Mouse (Mus musculus) gastrocnemius, postnatal 14 days (tissue): Measurements from ENCODE around the gene Plekhm2. TPM values are rescaled to one million over a fixed set of nuclear protein-coding genes. Genes with fewer than 3 reads are reported as not detected.

Source experiments
- DNase-seq: peaks from one replicate; pipeline ENCODE4 v3.0.0; 2021; ENCODE audit warnings: mixed read lengths
- intact Hi-C: fragments of 180-260 bp; cut with DNase I; formaldehyde crosslinking; loops from one replicate; pipeline ENCODE4 v1.15.1; 2025; ENCODE audit warnings: low total_unique reads
- long read RNA-seq, 2 experiments: library from polyadenylated mRNA; stranded (forward); transcript quantifications; one replicate each; pipeline ENCODE4 v2.0.0; 2021
- total RNA-seq, 2 experiments: library from RNA; stranded (reverse); gene quantifications; 2 replicates each; pipeline ENCODE4 v1.2.3; 2021

Plekhm2 gene
- total RNA-seq: 10 to 100 TPM; 22.2 to 27.7 TPM
- long read RNA-seq, experiment 1, full-length matches to known transcripts: 7 of 20 reads
- long read RNA-seq, experiment 1, partial matches to known transcripts: 9 of 20 reads
- long read RNA-seq, experiment 1, other reads (novel, unspliced or antisense): 4 of 20 reads
- long read RNA-seq, experiment 2, full-length matches to known transcripts: 19 of 26 reads
- long read RNA-seq, experiment 2, partial matches to known transcripts: 3 of 26 reads
- long read RNA-seq, experiment 2, other reads (novel, unspliced or antisense): 4 of 26 reads

DNA sequence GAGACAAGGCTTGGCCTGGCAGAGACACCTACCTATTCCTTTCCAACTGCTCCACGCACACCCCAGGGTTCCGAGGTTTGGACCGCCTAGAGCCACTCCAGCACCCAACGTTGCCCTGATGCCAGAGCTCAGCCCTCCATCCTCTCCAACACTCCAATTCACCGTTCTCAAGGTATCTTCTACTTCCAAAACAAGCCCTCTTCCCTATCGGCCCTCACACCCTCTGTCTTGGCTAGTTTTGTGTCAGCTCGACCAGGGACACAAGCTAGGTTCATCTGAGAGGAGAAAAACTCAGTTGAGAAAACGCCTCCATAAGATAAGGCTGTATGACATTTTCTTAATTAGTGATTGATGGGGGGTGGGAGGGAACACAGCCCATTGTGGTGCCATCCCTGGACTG lies at the start of gene Plekhm2:
Plekhm2 (minus strand) TSS at position 101 of the 400 bp plus-strand sequence.
- no peak for DNase-seq
- intact Hi-C loops: no loop called here

DNA sequence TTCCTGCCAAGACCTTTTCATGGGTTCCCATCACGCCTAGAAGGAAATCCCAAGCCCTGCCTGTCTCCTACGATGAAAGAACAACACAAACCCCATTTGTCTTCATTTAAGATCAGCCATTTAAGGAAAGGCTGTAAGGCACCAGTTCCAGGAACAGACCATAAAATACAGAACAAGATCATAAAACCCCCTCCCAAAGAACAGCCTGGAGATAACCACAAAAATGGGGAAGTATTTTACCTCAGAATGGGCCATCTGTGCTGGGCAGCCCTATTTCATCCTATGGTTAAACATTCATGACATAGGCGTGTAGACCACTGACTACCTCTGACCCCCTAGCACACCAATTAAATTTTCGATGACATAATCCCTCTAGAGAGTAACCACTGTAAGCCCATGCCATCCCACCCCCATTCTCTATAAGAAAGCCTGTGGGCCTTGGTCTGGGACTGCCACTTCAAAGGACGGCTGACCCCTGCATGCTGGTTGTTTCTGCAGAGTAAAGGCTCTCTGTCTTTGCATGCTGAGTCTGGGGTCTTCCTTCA lies 49.0 kb upstream of the Plekhm2 start:
- intact Hi-C loops: no loop called here

DNA sequence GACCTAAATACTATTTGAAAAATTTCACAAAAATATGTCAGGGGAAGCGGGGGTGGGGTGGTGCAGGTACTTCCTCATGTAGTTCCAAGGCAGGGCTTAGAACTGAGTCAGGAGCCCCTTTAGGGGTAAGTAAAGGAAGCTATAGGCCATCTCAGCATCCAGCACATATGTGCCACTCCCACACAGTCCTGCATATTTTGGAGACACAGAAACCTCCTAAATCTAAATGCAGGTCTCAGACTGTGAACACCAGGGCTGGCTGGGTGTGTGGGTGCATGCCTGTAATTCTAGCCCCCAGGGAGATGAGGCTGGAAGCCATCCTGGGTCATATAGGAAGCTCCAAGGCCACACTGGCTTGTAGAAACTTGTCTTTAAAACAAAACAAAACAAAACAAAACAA lies 46.6 kb upstream of the Plekhm2 start:
- intact Hi-C loops: no loop called here
- no peak for DNase-seq

More for the DNA sequence above, 49.0 kb upstream of the Plekhm2 start:
- no peak for DNase-seq

DNA sequence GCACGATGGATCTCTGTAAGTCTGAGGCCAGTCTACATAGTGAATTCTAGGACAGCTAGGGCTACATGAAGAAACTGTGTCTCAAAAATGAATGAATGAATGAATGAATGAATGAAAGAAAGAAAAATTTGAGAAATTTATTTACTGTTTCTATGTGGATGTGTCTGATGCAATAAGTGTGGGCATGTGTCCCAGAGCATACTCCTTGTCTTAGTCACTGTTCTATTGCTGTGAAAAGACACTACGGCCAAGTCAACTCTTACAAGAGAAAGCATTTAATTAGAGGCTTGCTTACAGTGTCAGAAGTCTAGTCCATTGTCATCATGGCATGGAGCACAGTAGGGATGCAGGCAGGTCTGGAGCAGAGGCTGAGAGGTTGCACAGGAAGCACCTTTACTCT lies 44.3 kb upstream of the Plekhm2 start:
- intact Hi-C loops: no loop called here

DNA sequence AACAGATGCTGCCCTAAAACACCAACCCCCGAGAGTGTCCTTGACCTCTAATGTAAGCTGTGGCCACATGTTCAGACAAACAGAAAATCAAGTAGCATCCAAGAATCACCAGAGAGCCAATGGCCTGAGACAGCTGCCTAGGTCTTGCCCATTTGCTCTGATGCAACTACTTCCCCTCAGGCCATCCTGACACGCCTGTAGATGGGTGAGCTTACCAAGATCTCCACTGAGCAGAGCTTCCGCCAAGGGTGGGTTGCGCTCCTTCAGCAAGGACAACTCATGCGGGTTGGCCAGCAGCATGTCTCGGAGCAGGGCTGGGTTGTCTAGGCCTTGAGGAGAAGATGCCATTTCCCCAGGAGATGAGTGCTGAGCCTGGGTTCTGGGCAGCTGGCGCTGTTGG lies 43.3 kb upstream of the Plekhm2 start:
- intact Hi-C loops: no loop called here
- DNase-seq: no peak

More for the DNA sequence above, 44.3 kb upstream of the Plekhm2 start:
- DNase-seq: no peak

DNA sequence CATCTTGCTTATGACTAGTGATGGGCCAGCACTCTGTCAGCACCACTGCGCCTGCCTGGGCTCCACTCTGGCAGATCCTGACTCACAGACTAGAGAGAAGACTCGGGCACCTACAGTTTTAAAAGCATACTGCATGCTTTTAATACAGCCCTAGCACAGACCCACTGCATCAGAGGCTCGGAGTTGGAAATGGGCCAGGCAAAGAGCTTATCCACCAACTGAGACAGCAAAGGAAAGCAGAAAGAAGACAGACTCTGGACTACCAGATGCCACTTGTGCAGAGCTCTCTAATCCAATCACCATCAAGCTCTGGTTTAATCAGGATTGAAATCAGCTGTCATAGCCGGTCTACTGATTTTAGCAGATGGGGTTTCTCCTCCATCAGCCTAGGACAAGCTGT lies 40.6 kb upstream of the Plekhm2 start:
- intact Hi-C loops: no loop called here
- no peak for DNase-seq

DNA sequence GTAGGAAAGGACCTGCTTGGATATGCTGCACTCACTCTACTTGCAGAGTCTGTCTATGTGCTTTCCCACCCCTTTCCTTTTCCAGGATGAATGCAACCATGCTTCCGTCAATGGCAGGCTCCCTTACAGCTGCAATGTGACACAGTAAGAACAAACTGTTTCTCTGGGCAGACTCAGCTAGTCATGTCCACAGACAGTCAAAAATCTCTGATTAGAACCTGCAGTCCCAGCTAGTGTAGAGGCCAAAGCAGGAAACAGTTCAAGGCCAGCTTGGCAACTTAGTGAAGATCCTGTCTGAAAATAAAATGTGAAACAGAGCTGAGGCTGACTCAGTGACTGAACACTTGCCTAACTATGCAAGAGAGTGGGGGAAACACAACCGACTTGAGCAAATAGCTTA lies 39.9 kb upstream of the Plekhm2 start:
- DNase-seq: no peak
- intact Hi-C loops: no loop called here

DNA sequence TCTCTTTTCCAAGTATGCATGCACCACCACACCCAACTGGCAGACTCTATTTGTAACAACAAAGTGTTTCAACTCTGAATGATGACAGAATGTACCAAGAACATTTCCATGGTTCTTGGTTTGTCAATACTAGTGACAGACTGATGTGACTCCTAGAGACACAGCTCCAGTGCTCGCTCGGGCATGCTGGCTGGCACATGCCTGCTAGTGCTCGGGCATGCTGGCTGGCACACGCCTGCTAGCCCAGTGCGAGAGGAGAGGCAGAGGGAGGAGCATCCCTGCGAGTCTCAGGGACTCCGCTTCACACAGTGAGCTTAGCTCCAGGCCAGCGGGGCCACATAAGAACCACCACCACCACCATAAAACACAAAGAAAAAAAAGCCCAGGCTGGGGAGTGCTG lies 30.0 kb upstream of the Plekhm2 start:
- DNase-seq: no peak
- intact Hi-C loops: no loop called here

DNA sequence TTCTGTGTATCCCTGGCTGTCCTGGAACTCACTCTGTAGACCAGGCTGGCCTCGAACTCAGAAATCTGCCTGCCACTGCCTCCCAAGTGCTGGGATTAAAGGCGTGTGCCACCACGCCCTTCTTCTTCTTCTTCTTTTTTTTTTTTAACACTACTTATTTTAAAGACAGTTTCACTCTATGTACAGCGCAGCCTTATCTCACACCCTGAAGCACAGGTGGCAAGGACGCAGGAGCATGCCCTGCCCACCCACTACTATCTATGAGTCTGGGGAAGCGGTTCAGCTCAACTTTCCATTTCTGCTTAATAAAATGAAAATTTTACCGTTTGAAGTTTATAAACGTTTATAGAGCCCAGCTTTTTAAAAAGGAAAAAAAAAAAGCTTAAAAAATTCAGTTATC lies 23.8 kb upstream of the Plekhm2 start:
- DNase-seq: no peak
- intact Hi-C loops: no loop called here

DNA sequence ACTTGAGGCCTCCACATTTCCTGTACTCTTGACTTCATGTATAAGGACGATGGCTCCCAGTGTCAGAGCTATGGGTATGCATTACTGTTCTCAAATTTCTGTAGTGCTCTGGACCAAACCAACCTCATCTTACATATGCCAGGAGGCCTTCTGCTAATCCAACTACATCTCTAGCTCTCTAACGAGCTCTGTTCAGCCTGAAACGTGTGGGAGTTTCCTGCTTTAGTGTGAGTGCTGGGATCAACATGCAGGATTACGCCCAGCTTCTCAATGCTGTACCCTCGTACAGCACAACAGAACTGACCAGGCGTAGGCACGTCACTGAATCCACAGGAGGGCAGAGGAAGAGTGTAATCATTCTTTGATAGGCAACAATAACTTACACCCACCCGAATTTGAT lies 21.8 kb upstream of the Plekhm2 start:
- intact Hi-C loops: no loop called here
- no peak for DNase-seq

DNA sequence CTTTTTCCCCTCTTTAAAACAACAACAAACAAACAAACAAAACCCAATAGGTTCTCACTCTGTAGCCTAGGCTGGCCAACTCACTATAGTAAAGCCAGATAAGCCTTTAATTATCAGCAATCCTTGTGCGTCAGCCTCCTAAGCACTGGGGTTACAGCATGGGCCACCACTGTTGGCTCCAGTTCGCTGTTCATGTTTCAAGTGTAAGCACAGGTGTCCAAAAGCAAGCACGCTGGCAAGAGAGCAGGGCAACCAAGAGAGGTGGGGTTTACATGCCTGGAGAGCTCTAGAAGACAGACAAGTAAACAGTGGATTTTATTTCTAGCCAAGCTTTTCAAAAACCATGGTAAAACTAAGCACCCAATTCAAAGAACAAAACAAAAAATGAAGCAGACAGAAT lies 21.4 kb upstream of the Plekhm2 start:
- DNase-seq: no peak
- intact Hi-C loops: no loop called here

DNA sequence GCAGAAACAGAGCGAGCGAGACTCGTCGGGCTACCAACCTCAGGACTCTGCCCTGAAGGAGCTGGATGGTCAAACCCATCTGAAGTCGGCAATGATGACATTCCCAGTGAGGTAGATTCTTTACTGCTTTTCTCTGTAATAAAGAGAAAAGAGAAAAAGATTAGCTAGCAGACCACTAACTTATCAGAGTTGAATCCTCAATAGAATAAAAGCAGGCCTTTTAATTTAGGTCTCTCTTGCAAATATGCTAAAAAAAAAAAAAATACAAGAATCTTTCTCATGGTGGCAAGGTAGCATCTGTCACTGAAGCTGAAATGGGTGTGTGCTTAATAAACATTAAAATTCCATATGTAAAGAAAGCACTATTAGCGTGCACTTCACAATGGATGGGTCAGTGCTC lies 20.8 kb upstream of the Plekhm2 start, which contains the start of gene Rsc1a1:
Rsc1a1 (minus strand) TSS at position 101 of the 400 bp plus-strand sequence.
- intact Hi-C loops: no loop called here
- no peak for DNase-seq

DNA sequence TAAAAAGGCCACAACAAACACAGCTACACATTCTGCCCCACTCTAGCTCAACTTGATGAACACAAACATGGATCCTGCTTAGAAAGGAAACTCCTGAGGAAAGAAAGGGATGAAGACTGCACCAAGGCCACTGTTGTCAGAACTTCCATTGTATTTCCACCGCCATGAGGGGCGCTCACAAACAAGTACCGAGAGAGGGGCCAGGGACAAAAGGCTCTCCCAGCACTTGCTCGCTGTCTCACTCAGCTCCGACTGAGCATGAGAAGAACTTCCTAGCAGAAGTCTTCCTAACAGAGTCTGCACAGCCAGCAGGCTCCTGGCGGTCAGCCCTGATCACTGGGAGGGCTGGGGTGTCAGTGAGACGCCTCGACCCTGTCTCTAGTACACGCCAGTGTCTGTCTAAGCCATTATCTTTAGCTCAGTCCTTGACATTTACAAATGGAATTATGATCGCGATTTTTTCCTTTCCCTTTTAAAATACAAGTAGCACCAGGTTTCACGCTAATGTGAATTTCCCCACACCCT lies 18.1 kb upstream of the Plekhm2 start:
- intact Hi-C loops: no loop called here
- DNase-seq: no peak

DNA sequence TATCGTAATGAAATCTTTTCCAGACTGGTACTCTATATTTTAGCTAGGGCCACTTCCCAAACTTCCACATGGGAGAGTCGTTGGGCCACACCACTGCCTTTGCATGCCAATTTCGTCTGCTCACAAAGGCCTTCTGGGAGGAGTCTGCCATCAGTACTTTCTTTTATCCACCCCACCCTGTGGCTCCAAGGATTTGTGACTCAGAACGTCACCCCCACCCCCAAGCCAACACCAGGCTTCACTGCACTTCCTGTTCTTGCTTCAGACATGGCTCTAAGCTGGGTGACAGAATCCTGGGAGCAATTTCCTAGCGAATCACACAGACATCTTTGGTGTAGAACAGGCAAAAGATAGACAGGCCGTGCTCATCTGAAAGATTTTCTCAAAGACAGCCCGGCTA lies 17.1 kb upstream of the Plekhm2 start:
- DNase-seq: peak; percentile 53
- intact Hi-C loops: no loop called here

DNA sequence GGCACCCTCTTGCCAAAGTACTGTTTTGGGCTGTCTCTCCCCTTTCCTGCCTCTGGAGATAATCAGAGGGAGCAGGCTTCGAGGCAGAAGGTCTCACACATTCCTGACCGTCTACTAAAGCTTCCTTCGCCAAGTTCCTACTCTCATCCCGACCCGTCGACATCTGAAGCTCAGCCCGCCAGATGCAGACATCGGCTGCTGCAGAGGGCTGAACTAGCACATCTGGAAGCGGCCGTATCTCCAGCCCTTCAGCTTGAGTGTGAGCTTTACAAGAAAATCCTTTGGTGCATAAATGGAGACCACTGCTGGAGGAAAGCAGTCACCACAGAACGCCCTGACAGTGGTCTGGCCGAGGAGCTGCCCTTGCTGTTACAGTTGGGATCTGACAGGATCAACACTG lies 16.2 kb upstream of the Plekhm2 start:
- no peak for DNase-seq
- intact Hi-C loops: no loop called here

DNA sequence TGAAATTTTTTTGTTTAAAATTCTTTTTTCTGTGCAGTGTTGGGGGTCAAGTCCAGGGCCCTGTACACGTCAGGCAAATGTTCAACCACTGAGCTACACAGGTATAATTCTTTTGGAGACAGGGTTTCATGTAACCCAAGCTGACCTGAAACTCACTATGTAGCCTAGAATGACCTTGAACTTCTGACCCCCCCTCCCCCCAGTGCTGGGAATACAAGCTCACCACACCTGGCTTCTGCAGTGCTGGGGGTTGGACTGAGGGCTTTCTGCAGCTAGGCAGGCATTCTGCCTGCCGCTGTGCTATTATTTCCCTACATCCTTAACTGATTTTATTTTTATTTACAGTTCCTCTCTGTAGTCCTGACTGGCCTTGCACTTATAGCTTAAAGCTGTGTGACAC lies 14.3 kb upstream of the Plekhm2 start:
- intact Hi-C loops: loop anchor here (10.0 kb wide), 1 partner anchor 54 kb away; the partner anchor contains the start of gene Slc25a34
- no peak for DNase-seq

DNA sequence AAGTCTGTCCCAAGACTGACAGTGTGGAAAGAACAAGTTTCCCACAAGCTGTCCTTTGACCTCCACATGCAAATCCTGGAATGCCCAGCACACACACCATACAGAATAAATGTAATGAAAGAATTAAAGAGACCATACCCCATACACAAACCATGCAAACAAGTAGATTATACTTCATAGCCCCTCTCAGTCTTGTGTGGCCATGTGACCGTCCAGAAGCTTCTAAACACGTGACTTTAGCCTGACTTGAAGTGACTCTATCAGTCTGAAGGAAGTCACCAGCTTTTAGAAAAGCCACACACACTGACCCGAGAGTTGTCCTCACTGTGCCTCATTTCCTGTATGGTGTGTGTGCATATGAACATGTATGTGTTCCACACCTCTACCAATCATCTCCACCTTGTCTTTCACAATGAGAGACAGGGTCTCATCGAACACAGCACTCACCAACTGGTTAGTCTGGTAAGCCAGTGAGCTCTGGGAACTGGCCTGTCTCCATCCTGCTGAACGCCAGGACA lies 11.8 kb upstream of the Plekhm2 start:
- intact Hi-C loops: loop anchor here (10.0 kb wide), 1 partner anchor 52 kb away; the partner anchor contains the start of gene Slc25a34
- DNase-seq: no peak

DNA sequence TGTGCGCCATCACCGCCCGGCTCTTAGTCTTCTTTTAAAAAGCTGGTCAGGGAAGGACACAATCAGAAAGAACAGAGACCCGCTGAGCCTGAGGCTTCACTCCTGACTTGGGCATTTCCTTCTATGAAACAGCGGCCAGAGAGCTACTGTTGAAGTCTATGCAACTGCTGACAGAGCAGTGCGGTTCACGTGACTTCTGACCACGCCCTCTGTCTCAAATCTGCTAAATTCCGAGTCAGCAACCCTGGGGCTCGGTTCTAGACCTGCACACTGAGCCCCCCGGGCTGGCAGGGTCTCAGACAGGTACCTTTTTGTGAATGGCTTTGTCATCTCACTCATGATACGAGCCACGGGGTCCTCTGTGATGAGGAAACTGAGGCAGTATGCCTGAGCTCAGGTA lies 7.6 kb upstream of the Plekhm2 start:
- DNase-seq: no peak
- intact Hi-C loops: loop anchor here (10.0 kb wide), 1 partner anchor 48 kb away; the partner anchor contains the start of gene Slc25a34

DNA sequence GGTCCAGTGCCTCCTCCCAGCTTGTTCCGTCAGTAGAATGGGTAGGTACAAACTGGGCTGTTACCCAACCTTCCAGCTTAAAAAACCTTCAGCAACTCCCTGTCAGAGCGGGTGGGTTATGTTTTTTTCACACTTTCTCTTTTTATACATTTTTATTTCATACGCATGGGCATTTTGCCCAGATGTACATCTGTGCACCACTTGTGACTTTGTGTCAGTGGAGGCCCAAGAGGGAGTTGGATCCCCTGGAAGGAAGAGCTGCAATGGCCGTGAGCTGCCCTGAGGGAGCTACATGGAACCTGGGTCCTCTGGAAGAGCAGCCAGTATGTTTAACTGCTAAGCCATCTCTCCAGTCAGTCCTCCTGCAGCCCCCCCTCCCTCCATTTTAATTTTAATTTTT lies 6.7 kb upstream of the Plekhm2 start:
- no peak for DNase-seq
- intact Hi-C loops: loop anchor here (10.0 kb wide), 1 partner anchor 47 kb away; the partner anchor contains the start of gene Slc25a34

DNA sequence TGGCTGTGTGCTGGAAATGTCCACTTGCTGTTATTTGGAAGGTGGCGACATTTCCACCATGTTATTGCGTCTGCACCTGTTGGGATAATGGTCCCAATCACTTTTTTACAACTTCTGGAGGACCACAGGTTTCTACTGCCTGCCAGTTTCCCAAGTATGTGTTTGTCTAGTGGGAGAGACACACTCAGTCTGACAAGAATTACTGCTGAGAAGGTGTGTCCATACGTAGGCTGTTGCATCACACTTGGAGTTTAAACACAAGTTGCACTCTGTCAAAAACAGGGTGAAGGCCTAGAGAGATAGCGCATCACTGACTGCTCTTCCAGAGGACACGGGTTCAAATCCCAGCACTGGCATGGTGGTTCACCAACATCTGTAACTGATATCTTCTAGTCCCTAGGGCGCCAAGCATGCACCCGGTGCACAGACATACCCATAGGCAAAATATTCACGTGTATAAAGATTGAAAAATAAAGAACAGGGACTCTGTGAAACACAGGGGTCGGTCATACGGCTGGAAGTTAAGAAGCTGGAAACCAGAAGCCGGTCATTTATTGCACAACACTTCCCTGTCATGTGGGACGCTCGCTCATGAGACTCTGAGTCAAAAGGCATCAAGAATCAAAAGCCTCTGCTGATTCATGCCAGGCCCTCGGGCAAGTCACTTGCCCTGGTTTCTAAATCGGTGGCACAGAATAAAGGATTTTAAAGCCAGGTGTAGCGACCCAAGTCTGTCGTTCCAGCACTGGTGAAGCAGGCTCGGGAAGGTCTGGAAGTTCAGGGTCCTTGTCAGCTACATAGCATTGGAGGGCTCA lies 5.4 kb upstream of the Plekhm2 start:
- no peak for DNase-seq
- intact Hi-C loops: loop anchor here (10.0 kb wide), 1 partner anchor 45 kb away; the partner anchor contains the start of gene Slc25a34
